Mouse (Mus musculus) central nervous system, embryonic 11.5 days (tissue): ENCODE results near the gene Serpinb6a. TPM values are rescaled to one million over a fixed set of nuclear protein-coding genes. Genes with fewer than 3 reads are reported as not detected.

Experiments used
- polyA plus RNA-seq: library from polyadenylated mRNA; depleted of rRNA; stranded (reverse); fragments of >200 nt; gene quantifications from 2 replicates; pipeline ENCODE4 v1.2.3, GENCODE M21; 2012; rRNA removed

Serpinb6a gene
- 31.5 and 38.5 TPM in 2 replicates for polyA plus RNA-seq

DNA sequence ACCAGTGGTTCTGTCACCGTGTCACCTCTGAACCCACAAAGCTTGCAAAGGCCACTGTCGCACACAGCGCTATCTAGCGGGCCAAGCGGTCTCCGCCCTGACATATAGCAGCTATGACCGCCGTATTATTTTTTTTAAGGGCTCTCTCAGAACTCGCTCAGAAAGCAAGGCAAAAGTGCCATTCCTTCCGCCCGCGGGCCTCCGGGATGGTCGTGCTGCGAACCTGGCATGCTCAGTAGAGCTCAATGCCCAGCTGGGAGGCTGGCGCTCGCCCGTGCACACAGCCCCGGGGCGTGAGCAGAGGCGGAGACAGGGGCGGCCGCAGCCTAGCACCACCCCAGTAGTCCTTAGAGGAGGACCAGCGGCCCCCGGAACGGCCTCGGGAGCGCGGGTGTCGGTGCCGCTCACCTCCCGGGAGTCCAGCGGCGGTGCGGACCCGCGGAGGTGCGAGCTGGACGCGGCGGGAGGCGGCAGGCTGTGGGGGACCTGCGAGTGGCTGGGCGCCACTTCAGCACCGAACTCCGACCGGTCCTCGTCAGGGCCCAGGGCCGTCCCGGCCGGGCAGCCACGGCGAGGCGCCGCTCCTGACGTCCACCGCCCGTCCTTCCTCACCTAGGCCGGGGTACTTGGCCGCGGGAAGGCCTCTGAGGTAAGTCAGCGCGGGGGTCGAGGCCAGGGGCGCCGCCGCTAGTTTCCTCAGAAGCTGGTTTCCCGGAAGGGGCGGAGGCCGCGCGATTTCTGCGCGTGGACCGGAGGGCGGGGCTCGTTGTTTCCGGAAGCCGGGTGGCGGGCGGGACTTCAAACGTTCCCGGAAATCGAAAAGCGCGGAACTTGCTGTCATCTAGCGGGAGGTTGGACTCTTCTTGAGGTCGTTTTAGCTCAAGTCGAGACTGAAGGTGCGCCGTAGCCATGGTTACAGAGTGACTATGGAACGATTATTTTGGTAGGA lies at the start of gene Serpinb6a, which contains the start of gene Ripk1:
Gene Serpinb6a (minus strand): TSS at position 737 of the 949 bp plus-strand sequence.
Gene Ripk1 (plus strand): TSS at position 306 of the 949 bp plus-strand sequence.

DNA sequence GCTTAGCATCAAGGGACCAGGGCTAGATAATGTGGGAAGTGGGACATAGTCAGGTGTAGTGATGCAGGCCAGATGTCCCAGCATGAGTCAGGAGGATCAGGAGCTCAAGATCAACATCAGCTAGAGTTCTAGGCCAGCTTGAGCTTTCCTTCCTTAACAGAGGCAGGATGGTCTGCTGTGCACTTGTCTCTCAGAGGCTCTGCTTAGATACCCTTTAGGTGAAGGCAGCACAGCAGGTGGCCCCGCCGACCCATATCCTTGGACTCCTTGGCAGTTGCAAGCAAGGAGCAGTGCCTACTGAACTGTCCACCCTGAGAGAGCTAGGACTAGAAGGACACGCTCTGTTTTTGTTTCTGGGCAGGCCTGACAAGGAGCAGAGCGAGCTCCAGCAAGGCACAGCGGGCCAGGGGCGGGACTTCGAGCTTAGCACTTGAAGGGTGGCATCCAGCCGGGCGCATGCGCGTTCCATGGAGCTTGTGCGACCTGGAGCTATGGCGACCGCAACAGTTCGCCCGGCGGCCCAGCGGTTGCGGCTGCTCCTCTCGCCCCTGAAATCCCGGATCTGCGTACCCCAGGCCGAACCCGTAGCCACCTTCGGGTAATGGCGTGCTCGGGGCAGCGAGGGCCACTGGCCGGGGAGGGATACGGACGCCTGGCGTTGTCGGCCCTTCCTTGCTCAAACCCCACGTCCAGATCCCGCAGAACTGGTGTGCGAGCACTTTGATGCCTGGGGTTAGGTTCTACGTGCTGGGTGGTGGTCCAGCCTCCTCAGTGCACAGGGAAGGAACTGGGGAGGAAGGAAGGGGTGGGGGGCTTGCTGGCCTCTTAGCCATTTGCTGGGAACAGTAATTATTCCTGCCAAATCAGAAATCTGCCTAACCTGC lies 34.8 kb upstream of the Serpinb6a start, which contains the start of gene Bphl:
Gene Bphl (plus strand): TSS at position 426 of the 884 bp plus-strand sequence.

DNA sequence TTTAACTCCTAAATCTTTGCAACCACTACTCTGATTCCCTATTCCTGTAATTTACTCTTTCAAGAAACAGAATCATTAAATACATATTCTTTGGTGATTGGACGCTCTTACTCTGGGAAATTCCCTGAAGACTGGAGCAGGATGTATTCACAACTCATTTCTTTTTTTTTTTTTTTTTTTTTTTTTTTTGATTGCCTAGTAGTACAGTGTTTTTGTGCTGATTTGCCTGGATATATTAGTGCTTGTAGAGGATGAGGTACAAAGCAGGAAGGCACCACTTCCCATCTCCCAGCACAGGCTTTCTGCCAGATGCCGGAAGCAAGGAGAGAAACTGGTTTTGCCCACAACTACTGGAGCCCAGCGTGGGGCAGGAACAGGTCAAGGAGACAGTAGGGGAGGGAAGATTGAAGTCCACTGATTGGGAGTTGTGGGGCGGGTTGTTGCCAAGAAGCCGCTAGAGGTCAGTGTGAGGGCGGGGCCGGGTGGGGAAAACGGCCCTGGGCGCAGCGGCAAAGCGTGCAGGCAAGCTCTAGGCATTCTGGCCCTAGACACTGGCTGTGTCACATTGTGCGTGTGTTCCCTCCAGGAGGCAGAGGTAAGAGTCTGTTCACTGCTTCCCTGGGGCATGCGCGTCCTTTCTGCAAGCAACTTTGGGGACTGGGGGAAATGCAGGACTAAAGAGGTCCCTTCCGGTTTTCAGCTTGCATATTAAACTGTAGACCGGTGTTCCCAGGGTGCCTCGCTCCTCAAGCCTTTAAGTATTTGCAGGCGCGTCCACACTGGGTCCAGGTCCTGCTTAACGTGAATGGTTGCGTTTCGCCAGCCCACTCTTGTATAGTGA lies 38.2 kb downstream of the Serpinb6a start, which contains the start of gene Nqo2:
Gene Nqo2 (plus strand): TSS at position 482 of the 841 bp plus-strand sequence.

DNA sequence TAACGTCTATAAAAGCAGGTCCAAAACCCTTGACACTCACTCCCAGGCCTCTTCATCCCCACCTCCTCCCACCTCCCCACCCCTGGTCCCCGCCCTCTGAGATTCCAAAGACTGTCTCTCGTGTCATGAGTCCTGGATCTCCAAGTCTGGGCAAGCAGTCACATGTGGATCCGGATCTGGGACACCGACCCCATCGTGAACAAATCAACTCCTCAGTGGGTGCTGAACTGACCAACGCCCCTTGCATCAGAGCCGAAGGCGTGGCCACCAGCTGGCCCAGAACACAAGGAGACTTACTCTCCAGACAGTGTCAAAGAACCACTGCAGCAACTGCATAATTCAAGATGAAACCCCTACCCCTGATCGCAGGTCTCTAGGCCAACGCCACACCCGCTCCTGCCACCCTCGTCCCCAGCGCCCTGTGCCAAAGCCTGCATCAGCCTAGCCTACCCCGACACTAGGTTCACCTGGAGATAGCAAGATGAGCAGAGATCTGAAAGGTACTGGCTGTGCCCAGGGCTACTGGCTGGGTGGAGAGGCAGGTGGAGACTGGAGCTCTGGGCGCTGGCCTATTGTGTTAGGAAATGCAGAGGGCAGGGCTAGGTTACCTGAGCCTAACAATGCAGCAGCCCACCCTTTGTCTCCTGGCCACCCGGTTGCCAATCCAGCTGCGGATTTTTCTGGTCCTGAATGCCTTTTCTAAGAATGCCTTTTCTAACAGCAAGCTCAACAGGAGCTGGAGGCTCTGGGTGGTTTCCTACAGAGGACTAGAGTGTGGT lies 97.2 kb downstream of the Serpinb6a start, which contains the start of gene Serpinb6c:
Gene Serpinb6c (minus strand): TSS at position 533 of the 779 bp plus-strand sequence.

Other genes starting within 250 kb of the Serpinb6a start
- not detected in 2 replicates for gene Serpinb6e, start 159.4 kb downstream of the Serpinb6a start, polyA plus RNA-seq
- 0.10 and 0.16 TPM in 2 replicates for gene Serpinb6c, start 97.1 kb downstream of the Serpinb6a start, polyA plus RNA-seq
- gene Nqo2, start 38.1 kb downstream of the Serpinb6a start, polyA plus RNA-seq = 13.0 and 13.1 TPM in 2 replicates
- gene Ripk1, start 431 bp downstream of the Serpinb6a start, polyA plus RNA-seq = 5.6 and 7.5 TPM in 2 replicates
- gene Bphl, start 34.8 kb upstream of the Serpinb6a start, polyA plus RNA-seq = 17.2 and 24.1 TPM in 2 replicates
- gene Tubb2a, start 75.2 kb upstream of the Serpinb6a start, polyA plus RNA-seq = 352 and 414 TPM in 2 replicates
- 2,053 and 2,445 TPM in 2 replicates for gene Tubb2b, start 127.7 kb upstream of the Serpinb6a start, polyA plus RNA-seq
- 118 and 128 TPM in 2 replicates for gene Psmg4, start 160.2 kb upstream of the Serpinb6a start, polyA plus RNA-seq